Mouse (Mus musculus): ENCODE measurements around the gene Hspb6. TPM values are rescaled to one million over a fixed set of nuclear protein-coding genes. Genes with fewer than 3 reads are reported as not detected.
A peak's percentile ranks its signal among the peaks of the same experiment; 100 is the strongest.

The Hspb6 gene
- polyA plus RNA-seq, 1 experiment = 64.2 TPM

DNA sequence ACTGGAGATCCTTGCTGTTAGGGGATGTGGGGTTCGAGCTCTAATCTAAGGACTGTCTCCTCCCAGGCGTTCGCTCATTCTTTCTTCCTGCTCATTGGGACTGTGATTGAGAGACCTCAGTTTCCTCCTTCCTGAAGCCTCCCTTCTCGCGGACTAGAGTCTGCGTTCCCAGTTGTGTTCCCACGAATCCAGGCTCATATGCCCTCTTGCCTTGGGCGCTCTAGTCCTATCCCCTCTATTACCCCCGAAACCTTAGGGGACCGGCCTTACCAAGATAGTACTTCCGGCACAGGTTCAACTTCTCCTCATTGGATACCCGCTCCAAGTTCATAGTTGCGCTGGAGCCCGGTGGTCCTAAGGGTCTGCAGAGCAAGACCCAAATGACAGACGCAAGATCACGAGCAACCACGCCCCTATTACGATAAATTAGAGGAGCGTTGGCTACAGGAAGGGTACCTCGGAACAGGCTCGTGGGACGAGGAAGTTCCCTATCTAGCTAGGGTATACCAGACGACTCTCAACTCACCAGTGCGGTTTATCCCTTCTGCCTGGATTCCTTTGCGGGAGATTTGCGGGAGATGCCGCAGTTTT is 10.6 kb downstream of the Hspb6 start:
- H3K4me3 ChIP-seq (ENCODE audit: insufficient read depth, low read depth, low read length) = peak overlapping the region; percentile 63
- peak overlapping the region; percentile 60 for H3K27ac ChIP-seq (replicated peaks; ENCODE audit: low read depth, low read length)
- 0 out of 2 replicates have a peak, but pooled peaks cover 7% of the 10 kb centered on the region for H3K4me1 ChIP-seq (ENCODE audit: control insufficient read depth, insufficient read depth, insufficient read length, low read length)

DNA sequence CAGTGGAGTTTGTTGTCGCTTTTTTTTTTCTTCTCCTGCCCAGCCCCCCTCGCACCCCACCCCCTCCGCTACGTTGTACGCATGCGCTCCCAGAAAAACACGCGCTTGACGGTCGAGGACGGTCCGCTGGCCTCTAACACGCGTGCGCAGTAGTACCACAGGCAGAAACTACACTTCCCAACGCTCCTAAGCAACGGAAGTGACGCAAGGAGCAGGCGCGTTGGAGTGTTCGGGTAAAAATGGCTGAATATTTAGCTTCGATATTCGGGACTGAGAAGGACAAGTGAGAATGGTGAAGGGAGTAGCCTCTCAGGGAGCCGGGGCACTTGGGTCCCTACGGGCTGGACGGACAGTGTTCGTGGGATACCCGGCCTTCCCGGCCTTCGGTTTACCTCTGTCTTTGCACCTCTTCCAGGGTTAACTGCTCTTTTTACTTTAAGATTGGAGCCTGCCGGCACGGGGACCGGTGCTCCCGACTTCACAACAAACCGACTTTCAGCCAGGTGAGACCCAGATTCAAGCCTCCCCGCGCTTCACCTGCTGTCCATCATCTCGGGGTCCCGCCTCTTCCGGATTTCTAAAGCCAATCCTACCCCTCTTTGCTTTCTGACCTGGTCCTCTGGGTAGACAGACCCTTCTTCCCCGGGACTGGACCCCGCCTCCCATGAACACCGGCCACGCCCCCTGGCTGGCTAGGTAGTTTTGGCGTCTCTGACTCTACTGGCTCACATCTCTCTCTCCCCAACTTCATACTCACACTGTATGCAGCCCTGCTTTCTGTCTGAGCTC is 11.3 kb downstream of the Hspb6 start, which contains the start of the genes U2af1l4, Gm49396 and Psenen:
Gene U2af1l4, plus strand, starts transcription at position 185 of the 789 bp plus-strand sequence.
Gene Gm49396, plus strand, starts transcription at position 228 of the 789 bp plus-strand sequence.
Gene Psenen, minus strand, starts transcription at position 511 of the 789 bp plus-strand sequence.
- Histone ChIP-seq H3K4me1 (ENCODE audit: control insufficient read depth, insufficient read depth, insufficient read length, low read length) (0 out of 2 replicates have a peak, but pooled peaks cover 7% of the 10 kb centered on the region), H3K27ac (replicated peaks; ENCODE audit: low read depth, low read length) (peak within 1 kb of the TSS; percentile 87), H3K4me3 (ENCODE audit: insufficient read depth, low read depth, low read length) (peak within 1 kb of the TSS; percentile 84)

- peak overlapping the region; percentile 87; the same call in 1 of the 2 replicates for H3K27ac ChIP-seq (replicated peaks; ENCODE audit: low read depth, low read length)
- peak overlapping the region; percentile 84 for H3K4me3 ChIP-seq (ENCODE audit: insufficient read depth, low read depth, low read length)
- 0 out of 2 replicates have a peak, but pooled peaks cover 4% of the 10 kb centered on the region for H3K4me1 ChIP-seq (ENCODE audit: control insufficient read depth, insufficient read depth, insufficient read length, low read length)
Measured at GRCm38 (mm10) chr7:30563906-30564280, 11.9 kb downstream of the Hspb6 start.

GRCm38 (mm10) chr7:30564970-30565571 is 13.1 kb downstream of the Hspb6 start, which contains the start of gene Igflr1:
Gene Igflr1, plus strand, starts transcription at chr7:30565427.
- Histone ChIP-seq H3K4me1 (ENCODE audit: control insufficient read depth, insufficient read depth, insufficient read length, low read length) (0 out of 2 replicates have a peak, but pooled peaks cover 4% of the 10 kb centered on the region), H3K4me3 (ENCODE audit: insufficient read depth, low read depth, low read length) (no peak within 1 kb of the TSS), H3K27ac (replicated peaks; ENCODE audit: low read depth, low read length) (no peak within 1 kb of the TSS)

DNA sequence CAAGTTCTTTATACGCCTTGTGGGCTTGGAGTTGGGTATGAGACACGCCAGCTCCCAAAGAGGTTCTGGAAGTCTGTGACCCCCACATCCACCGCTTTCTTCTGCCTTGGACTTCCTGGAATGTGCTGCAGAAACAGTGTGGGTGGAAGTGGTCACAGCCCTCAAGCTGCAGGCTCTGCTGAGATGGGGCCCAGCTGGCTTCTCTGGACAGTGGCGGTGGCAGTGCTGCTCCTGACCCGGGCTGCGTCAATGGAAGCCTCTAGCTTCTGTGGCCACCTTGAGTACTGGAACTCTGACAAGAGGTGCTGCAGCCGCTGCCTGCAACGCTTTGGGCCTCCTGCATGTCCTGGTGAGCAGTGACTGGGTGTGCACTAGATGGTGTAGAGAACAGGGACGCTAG is 14.1 kb downstream of the Hspb6 start:
- Histone ChIP-seq H3K4me3 (ENCODE audit: insufficient read depth, low read depth, low read length) (no peak overlapping the region), H3K4me1 (ENCODE audit: control insufficient read depth, insufficient read depth, insufficient read length, low read length) (0 out of 2 replicates have a peak, but pooled peaks cover 4% of the 10 kb centered on the region), H3K27ac (replicated peaks; ENCODE audit: low read depth, low read length) (no peak overlapping the region)

DNA sequence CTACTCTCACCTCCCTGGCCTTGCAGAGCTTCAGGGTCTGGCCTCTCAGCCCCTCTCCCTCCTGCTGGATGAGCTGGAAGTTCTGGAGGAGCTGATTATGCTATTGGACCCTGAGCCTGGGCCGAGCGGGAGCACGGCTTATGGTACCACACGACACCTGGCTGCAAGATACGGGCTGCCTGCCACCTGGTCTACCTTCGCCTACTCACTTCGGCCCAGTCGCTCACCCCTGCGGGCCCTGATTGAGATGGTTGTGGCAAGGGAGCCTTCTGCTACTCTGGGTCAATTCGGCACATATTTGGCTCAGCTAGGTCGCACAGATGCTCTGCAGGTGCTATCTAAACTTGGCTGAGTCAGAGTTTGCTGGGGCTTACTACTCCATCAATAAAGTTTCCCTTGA is 15.6 kb downstream of the Hspb6 start:
- H3K4me3 ChIP-seq (ENCODE audit: insufficient read depth, low read depth, low read length) = no peak overlapping the region
- no peak overlapping the region for H3K27ac ChIP-seq (replicated peaks; ENCODE audit: low read depth, low read length)
- H3K4me1 ChIP-seq (ENCODE audit: control insufficient read depth, insufficient read depth, insufficient read length, low read length) = 0 out of 2 replicates have a peak, but pooled peaks cover 4% of the 10 kb centered on the region

GRCm38 (mm10) chr7:30572389-30572788 is 20.4 kb downstream of the Hspb6 start:
- H3K4me3 ChIP-seq (ENCODE audit: insufficient read depth, low read depth, low read length) = no peak overlapping the region
- H3K27ac ChIP-seq (replicated peaks; ENCODE audit: low read depth, low read length) = no peak overlapping the region
- no peaks in the 10 kb centered on the region for H3K4me1 ChIP-seq (ENCODE audit: control insufficient read depth, insufficient read depth, insufficient read length, low read length)

DNA sequence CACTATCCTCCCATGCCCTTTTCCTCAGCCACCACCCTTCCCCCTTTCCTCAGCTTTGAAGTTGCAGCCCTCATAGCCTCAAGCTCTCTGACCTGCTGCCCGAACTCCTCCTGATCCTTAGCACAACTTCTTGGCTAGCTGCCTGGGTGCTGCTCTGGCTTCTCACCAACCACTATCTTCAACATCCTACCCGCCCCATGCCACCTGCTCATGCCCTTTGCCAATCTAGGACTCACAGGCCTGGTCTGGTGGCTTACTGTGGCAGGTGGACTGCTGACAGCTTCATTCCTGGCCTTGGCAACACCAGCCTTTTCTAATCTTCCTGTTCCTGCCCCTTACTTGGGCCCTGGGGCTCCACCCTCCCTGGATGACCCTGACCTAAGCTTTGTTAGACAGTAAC is 21.0 kb downstream of the Hspb6 start:
- no peak overlapping the region for H3K27ac ChIP-seq (replicated peaks; ENCODE audit: low read depth, low read length)

DNA sequence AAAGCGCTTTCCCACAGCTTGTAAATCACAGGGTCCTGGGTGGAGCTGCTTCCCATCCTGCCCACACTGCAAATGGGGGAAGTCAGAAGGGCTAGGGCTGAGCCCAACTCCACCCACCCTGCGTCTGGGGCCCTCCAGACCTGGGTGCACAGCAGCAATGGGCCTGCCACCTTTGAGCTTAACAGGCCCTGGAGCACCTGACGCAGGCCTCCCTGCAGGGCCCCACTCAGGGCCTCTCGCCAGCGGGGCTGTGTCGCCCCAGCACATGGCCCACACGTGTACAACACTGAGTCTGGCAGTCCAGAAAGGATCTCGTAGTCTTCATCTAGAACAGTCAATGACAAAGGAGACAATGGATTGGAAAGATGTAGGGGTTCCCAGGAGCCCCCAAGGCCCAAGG is 28.0 kb downstream of the Hspb6 start:
- Histone ChIP-seq H3K4me1 (ENCODE audit: control insufficient read depth, insufficient read depth, insufficient read length, low read length) (no peaks in the 10 kb centered on the region), H3K27ac (replicated peaks; ENCODE audit: low read depth, low read length) (no peak overlapping the region), H3K4me3 (ENCODE audit: insufficient read depth, low read depth, low read length) (no peak overlapping the region)

More for the DNA sequence above, 21.0 kb downstream of the Hspb6 start:
- Histone ChIP-seq H3K4me3 (ENCODE audit: insufficient read depth, low read depth, low read length) (no peak overlapping the region), H3K4me1 (ENCODE audit: control insufficient read depth, insufficient read depth, insufficient read length, low read length) (no peaks in the 10 kb centered on the region)

DNA sequence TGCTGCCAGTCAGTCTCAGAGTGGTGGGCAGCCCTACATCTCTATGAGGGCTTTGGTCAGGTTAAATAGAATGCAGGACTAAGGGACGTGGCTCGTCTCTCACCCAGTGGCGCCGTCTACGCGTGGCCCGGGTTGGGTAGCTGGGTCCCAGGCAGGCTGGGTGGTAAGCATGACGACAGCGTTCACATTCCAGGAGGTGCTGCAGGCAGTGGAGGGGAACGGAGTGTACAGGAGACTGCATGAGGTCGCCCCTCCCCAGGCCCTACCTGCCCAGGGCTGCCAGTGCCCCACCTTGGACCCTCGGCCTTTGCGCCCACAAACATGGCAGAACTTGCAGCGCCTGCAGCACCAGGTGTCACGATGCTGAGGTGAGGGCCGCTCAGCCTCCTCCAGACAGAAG is 29.6 kb downstream of the Hspb6 start:
- Histone ChIP-seq H3K4me1 (ENCODE audit: control insufficient read depth, insufficient read depth, insufficient read length, low read length) (no peaks in the 10 kb centered on the region), H3K27ac (replicated peaks; ENCODE audit: low read depth, low read length) (no peak overlapping the region), H3K4me3 (ENCODE audit: insufficient read depth, low read depth, low read length) (no peak overlapping the region)

DNA sequence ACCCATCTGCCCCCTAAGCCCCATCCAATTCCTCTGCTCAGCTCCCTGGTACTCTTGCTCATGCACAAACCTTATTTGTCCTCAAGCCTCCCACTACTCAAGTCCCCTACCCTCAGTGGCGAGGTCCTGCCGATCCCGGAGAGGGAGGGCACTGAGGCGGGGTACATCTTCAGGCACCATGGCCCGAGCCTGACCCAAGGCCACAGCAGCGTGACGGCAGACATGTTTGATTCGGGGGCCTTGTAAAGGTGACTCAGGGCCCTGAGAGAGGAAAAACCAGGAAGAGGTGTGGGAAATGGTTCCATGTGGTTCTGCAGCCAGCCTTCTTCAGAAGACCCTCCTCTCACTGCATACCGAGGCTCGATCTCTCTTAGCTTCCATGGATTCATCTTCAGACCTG is 32.4 kb downstream of the Hspb6 start:
- Histone ChIP-seq H3K4me3 (ENCODE audit: insufficient read depth, low read depth, low read length) (no peak overlapping the region), H3K4me1 (ENCODE audit: control insufficient read depth, insufficient read depth, insufficient read length, low read length) (peaks cover 2% of the 10 kb centered on the region; the same call in 1 of the 2 replicates), H3K27ac (replicated peaks; ENCODE audit: low read depth, low read length) (no peak overlapping the region)

GRCm38 (mm10) chr7:30585170-30585569 is 33.2 kb downstream of the Hspb6 start:
- H3K4me3 ChIP-seq (ENCODE audit: insufficient read depth, low read depth, low read length) = no peak overlapping the region
- H3K4me1 ChIP-seq (ENCODE audit: control insufficient read depth, insufficient read depth, insufficient read length, low read length) = peaks cover 2% of the 10 kb centered on the region
- H3K27ac ChIP-seq (replicated peaks; ENCODE audit: low read depth, low read length) = no peak overlapping the region

GRCm38 (mm10) chr7:30586455-30587020 is 34.6 kb downstream of the Hspb6 start:
- Histone ChIP-seq H3K27ac (replicated peaks; ENCODE audit: low read depth, low read length) (no peak overlapping the region), H3K4me3 (ENCODE audit: insufficient read depth, low read depth, low read length) (peak overlapping the region; percentile 99; the same call in 1 of the 2 replicates), H3K4me1 (ENCODE audit: control insufficient read depth, insufficient read depth, insufficient read length, low read length) (peaks cover 2% of the 10 kb centered on the region)

GRCm38 (mm10) chr7:30587842-30588667 is 36.1 kb downstream of the Hspb6 start:
- Histone ChIP-seq H3K27ac (replicated peaks; ENCODE audit: low read depth, low read length) (peak overlapping the region; percentile 81), H3K4me1 (ENCODE audit: control insufficient read depth, insufficient read depth, insufficient read length, low read length) (peaks cover 2% of the 10 kb centered on the region), H3K4me3 (ENCODE audit: insufficient read depth, low read depth, low read length) (peak overlapping the region; percentile 99)

Data from brown adipose tissue, adult 24 weeks (tissue).